Mouse (Mus musculus): ENCODE data around the gene Hlcs.

Hlcs gene

GRCm38 (mm10) chr16:94289138-94290072, 24.0 kb downstream of the Hlcs start:
- DNase-seq: no peak

- no peak for DNase-seq
Observed at GRCm38 (mm10) chr16:94287826-94288225, 25.5 kb downstream of the Hlcs start.

DNA sequence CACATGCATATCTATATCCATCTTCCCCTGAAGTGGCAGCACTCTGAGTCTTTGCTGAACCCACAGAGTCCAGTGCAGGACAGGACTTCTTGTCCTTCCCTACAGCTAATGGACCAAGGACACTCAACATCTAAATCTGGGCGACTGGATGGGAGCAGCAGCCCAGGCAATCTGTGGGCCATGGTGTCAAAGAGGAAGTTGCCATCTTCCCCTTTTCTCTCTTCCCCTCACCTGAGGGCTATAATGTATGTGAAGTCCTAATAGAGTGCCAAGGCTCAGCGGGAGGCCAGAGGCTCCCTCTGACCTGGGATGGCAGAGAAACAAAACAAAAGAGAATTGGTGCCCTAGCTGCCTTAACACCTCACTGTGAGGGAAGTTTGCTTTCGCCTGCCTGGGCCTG, 29.4 kb downstream of the Hlcs start:
- DNase-seq: no peak

GRCm38 (mm10) chr16:94270826-94271225, 42.5 kb downstream of the Hlcs start:
- DNase-seq: no peak

GRCm38 (mm10) chr16:94269635-94270034, 43.7 kb downstream of the Hlcs start:
- peak; percentile 73 to 89 for DNase-seq

DNA sequence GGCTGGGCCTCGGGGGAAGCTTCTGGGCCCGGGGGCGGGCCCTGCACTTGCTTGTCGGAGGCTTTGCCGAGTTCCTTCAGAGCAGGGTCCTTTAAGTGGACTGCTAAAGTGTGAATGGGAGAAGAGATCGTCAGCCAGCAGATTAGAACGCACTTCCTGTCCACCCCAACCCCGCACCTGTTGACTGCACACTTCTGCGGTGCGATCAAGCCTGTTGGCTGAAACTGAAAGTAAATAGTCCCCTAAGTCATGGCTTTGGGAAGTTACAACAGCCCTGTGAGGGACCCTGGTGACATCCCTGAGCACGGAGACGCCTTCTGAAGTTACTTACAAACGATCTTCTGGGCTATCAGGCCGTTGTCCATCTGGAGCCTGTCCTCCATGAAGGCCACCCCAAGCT, 45.2 kb downstream of the Hlcs start:
- DNase-seq: no peak

DNA sequence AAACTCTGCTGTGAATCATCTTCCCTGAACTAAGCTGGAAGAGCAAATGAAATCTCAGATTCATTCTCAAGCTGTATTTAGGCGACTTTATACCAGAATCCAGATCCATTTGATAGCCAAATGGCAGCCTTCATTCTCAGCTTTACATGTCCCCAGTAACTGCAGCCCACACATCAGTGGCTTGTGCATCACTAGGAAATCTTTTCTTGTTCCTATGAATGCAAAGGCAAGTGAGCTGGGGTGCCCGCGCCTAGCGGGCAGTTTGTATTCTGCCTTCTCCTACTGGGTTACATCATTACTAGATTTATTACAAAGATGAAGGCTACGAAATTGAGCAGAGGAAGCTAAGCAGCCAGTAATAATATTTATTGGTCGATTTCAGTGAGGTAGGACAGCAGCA, 48.8 kb downstream of the Hlcs start:
- no peak for DNase-seq

- DNase-seq: no peak
Observed at GRCm38 (mm10) chr16:94262501-94262900, 50.9 kb downstream of the Hlcs start.

DNA sequence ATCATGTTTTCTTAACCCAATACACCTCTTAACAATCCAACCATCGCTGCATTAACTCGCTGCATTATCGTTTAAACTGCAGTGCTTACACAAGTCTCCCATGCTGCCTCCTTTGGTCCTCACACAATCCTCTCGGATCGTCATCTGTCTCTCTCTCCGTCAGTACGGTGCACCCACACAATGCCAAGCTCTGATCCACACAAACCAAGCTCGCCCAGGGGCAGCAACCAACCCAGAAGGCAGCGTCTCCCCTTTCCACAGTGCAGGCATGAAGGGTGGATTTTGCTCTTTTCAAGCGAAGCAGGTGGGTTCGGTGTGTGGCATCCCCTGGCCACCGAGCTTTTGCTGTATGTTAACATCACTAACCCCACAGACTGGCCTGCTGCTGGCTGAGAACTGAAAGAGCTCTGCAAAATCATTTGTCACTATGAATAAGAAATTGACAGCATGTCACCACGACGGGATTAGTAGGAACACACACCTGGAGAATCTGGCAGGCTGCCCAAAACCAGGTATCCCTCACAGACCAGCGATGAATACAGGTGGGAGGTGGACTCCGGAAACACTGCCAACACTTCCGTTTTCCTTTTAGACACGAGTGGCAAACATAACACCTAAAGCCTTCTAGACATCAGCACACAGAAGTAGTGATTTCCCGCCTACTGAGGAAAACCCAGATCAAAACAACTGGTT, 52.3 kb downstream of the Hlcs start:
- no peak for DNase-seq

DNA sequence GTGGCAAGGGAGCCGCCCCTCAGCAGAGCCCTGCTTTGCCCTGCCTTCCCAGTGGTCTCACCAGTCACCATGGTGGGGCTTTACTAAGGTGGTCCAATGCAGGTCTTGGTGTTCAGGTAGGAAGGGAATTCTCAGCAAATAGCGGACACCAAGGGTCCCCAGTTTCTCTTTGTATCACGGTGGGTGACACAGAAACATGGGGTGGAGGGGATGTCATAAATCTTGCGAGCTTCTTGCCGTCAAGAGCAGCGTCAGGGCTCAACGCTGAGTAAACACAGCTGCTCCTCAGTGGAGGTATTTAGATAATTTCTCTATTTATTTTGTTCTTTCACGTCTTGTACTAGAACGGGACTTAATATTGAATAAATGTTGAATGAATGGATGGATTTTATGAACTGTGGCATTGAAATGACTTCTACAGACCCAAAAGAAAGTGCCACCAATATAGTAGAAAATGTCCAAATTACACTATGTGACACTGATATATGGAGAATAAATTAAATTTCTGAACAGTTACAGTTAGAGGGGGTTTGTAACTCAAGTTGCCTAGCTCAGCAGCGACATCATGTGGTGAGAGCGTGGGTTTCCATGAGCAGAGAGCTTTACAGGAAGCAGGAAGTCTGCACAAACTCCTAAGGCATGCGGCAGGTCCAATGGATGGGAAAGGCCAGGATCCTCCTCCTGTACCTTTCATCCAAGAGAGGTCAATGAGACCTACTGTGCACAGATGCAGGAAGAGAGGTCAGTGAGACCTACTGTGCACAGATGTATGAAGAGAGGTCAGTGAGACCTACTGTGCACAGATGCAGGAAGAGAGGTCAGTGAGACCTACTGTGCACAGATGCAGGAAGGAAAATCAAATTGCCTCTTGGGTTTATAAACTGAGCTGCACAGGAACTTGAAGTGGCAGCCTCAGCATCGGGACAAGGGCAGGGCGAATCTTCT, 54.7 kb downstream of the Hlcs start:
- DNase-seq: peak; percentile 61 to 82

- DNase-seq: no peak
Observed at GRCm38 (mm10) chr16:94255592-94255991, 57.8 kb downstream of the Hlcs start.

DNA sequence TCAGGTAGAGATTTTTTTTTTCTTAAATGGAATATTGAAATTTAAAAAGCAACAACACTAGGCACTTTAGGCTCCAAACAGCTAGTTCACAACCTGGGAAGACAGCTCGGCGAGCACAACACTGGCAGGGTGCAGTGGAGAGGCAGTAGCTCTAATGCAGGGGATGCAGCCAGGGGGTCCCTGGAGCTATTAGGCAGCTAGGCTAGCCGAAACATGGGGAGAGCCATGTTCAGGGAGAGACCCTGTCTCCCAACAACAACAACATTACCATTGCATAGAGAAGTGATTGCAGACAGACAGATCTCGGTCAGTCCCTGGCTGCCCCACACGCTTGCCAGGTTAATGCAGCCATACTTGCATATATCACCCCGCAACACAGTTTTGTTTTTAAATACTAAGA, 58.3 kb downstream of the Hlcs start:
- no peak for DNase-seq

DNA sequence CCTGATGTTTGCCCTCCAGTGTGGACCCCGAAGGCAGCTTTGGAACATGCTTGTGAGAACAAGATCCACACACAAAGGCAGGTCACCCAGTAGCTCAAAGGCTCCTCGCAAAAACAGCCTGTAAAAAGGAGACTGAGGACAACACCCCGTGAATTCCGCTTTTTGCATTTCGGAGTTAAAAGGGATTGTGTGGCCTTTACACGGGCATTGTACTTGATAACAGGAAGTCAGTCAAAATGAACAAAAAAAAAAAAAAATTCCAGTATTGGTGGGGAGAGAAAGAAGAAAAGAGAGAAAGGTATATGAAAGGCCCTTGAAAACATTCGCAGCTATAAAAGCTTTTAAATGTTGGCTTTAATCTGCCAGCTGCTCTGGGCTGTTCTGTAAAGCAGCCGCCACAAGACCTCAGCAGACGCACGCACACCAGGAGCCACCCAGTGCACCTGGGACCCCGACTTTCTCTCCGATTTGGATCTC, 58.9 kb downstream of the Hlcs start:
- DNase-seq: no peak

DNA sequence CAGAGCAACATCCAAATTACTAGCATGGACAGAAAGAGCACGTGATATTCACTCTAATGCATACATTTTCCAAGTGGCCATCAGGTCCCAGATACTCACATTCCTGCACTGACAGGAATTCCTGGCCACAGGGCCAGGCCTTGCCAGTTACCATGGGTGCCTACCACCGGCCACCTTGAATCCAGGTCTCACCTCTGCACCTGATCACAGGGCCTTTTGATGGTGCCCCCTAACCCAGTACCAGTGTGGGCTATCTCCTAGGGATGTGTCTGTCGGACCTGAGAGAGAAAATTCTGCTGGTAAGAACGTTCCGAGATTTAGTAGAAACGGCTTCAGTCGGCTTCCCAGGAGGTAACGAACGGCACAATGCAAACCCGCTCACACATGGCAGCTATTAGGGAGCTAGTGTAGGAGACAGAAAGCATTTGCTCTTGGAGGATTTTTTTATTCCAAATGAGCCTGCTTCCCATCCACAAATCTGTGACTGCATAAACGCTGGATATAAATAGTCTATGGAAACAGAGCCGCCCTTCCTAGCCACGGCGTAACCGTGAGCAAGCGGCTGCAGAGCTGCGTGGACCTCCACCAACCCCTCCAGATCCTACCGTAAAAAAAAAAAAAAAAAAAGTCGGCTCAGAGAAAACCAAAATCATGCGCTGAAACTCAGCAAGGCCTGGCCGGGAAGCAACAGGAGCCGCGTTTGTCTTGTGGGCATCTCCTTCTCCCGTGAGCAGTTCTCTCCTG, 59.5 kb downstream of the Hlcs start:
- DNase-seq: no peak

GRCm38 (mm10) chr16:94251756-94252155, 61.6 kb downstream of the Hlcs start:
- no peak for DNase-seq

DNA sequence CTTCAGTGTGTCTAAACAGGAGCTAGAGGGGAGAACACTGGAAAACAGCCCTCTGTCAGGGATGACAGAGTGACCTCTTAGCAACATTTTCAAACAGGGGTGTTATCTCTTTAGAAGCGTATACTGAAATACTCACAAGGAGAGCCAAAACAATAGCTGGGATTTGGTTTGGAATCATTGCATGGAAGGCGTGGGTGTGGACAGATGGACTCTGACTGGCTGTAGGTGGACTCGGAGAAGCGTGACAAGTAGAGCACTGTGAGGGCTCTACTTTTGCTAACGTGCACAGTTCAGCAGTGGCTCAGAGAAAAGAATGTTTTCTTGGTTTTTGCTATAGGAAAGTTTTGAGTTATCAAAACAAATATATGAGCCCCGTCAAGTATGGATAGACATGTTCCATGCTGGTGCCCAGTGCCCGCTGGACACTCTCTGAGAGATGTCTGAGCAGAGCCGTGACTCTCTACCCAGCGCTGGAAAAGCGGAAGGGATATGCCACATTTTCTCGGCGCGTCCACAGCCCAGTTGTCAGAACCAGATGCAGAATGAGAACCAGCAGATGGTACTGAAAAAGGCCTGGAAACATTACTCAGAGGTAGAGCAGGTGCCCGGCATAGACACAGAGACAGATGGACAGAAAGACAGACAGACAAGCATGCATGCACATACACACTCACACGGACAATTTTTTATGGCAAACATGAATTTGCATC, 62.6 kb downstream of the Hlcs start:
- DNase-seq: no peak

DNA sequence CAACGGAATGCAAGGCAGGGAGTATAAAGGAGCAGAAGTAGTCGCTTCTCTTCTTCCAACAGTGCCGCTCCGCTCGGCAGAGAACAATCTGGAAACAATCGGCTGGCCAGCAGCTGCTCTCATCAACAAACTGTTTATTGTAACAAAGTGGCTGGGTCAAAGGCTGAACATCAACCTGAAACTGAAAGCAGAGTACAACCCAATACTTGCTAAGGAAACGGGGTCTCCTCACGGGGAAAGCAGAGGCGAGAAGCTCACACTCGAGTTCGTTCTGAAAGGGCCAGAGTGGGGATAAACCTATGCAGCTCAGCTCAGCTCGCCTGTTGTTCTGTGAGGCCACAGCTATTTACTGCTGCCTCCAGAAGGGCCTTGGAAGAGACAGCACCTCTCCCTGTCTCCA, 63.2 kb downstream of the Hlcs start:
- no peak for DNase-seq

DNA sequence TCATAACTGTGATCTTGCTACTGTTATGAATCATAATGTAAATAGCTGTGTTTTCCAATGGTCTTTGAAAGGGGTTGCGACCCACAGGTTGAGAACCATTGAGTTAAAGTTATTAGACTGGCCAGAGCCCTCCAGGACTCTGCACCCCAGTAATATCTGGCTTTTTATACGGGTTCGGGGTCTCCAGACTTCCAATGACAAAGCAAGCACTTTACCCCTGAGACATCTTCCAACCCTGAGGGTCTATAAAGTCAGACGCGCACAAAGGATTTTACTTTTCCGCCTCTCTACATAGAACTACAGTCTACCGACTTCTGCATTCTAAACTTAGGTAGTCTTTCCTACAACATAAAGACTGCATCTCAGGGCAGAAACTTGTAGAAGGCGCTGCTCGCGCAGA, 63.7 kb downstream of the Hlcs start:
- no peak for DNase-seq

DNA sequence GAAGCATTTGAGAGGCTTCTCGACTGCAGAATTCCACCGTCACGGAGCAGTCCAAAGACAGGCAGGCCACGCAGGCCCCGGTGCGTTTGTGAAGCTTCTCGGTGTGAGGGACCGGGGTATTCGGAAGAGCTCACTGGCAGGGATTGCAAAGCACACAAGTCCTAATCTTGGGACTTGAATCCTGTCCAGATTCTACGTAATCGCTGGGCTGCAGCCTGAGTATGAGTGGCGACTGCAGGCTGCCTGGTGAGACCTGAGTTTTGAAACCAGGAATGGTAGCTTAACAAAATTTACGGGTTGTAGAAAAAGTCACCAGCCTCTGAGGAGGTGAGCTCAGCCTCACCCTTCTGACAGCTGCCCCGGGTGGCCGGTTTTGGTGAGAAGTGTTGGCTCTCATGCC, 64.7 kb downstream of the Hlcs start:
- no peak for DNase-seq

GRCm38 (mm10) chr16:94246976-94247375, 66.4 kb downstream of the Hlcs start:
- no peak for DNase-seq

DNA sequence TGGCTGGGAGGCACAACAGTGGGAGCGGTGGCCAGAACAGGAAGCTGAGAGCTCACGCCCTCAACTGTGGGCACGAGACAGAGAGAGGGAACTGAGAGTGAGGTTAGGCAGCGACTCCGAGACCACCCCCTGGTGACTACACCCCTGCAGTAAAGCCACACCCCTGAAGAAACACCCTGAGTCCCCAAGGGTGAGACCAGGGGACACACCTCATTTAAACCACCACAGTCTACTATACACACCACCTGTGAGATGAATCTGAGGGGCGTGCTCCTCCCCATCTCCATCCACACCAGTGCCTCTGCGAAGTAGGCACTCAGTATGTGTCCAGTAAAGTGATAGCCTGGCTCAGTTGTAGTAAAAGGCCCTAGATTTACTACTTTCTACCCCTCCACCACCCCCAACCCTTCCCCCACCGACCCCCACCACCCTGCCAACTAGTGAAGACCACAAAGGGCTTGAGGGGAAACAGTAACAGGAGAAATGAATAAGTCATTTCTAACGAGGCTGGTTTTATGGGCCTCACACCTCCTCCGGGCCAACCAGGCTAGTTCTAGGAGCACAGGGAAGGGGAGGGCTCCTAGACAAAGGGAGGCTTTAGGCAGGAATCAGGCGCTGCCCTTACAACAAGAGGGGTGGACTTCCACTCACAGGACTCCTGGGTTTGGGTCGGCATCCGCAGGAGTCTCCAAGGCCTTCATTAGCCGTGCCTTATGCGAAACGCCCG, 67.2 kb downstream of the Hlcs start:
- no peak for DNase-seq

Data from kidney, adult 8-10 months (tissue).